Mouse (Mus musculus) heart, embryonic 15.5 days (tissue): ENCODE measurements around the gene Wdr48. TPM values are rescaled to one million over a fixed set of nuclear protein-coding genes. Genes with fewer than 3 reads are reported as not detected.
A peak's percentile ranks its signal among the peaks of the same experiment; 100 is the strongest.

Experiments used
- ATAC-seq: fragments of 200-750 bp; cut with Nextera tagmentation; replicated peaks from 2 replicates; pipeline ENCODE4 v1.8.0; 2017; ENCODE audit warnings: low read depth, moderate TSS enrichment; ENCODE audit not compliant: insufficient number of reproducible peaks, insufficient read depth, low FRiP score
- H3K27ac ChIP-seq: fragments of 300-500 bp; sonication (generic); 2 replicates; pipeline ENCODE4 v1.5.1; 2015; ENCODE audit warnings: mild to moderate bottlenecking, inconsistent platforms
- H3K27me3 ChIP-seq: fragments of 300-500 bp; sonication (generic); 2 replicates; pipeline ENCODE4 v1.6.1; 2015; ENCODE audit warnings: inconsistent platforms
- H3K36me3 ChIP-seq: fragments of 300-500 bp; sonication (generic); 2 replicates; pipeline ENCODE4 v1.6.1; 2015; ENCODE audit warnings: mild to moderate bottlenecking, inconsistent platforms
- H3K4me1 ChIP-seq: fragments of 300-500 bp; sonication (generic); replicated peaks from 2 replicates; pipeline ENCODE4 v1.6.1; 2015; ENCODE audit warnings: inconsistent platforms
- H3K4me2 ChIP-seq: fragments of 300-500 bp; sonication (generic); 2 replicates; pipeline ENCODE4 v1.6.1; 2015; ENCODE audit warnings: inconsistent platforms, mild to moderate bottlenecking, moderate library complexity
- H3K4me3 ChIP-seq: fragments of 300-500 bp; sonication (generic); 2 replicates; pipeline ENCODE4 v1.5.1; 2015; ENCODE audit warnings: mild to moderate bottlenecking, inconsistent platforms
- H3K9ac ChIP-seq: fragments of 300-500 bp; sonication (generic); 2 replicates; pipeline ENCODE4 v1.6.1; 2015; ENCODE audit warnings: mild to moderate bottlenecking, inconsistent platforms
- H3K9me3 ChIP-seq: fragments of 300-500 bp; sonication (generic); replicated peaks from 2 replicates; pipeline ENCODE4 v1.6.1; 2016; ENCODE audit warnings: inconsistent platforms
- WGBS: fragments of 180-500 bp; shearing (Covaris S2); methylation state at CpG from one replicate; pipeline ENCODE4 v1.1.7; 2015; ENCODE audit warnings: mixed read lengths; 5-methylcytosine and 5-hydroxymethylcytosine counted together
- polyA plus RNA-seq: library from polyadenylated mRNA; unstranded; fragments of >200 nt; fragmentation: Nextera tagmentation; extraction: Ambion mirVana; gene quantifications from 2 replicates; pipeline ENCODE4 v1.2.1, GENCODE M21; 2015

The Wdr48 gene
- polyA plus RNA-seq, result 31.5 and 35.0 TPM in 2 replicates

- Histone ChIP-seq H3K9ac (peak within 1 kb of the TSS; percentile 91), H3K4me3 (peak within 1 kb of the TSS; percentile 96), H3K27ac (peak within 1 kb of the TSS; percentile 81), H3K36me3 (0 out of 2 replicates have a peak, but pooled peaks cover 2% of the 10 kb centered on the region), H3K4me1 (peaks cover 17% of the 10 kb centered on the region), H3K27me3 (no peaks in the 10 kb centered on the region), H3K4me2 (peak within 1 kb of the TSS; percentile 88), H3K9me3 (no peaks in the 10 kb centered on the region)
- peak; percentile 99 for ATAC-seq
- WGBS, result 4% methylated on average over 34 of the region's 34 CpGs
Measured at GRCm38 (mm10) chr9:119894339-119895009, at the start of gene Wdr48. Wdr48 (plus strand) TSS chr9:119894878.

GRCm38 (mm10) chr9:119847187-119847586 lies 47.5 kb upstream of the Wdr48 start:
- Histone ChIP-seq H3K4me1 (no peaks in the 10 kb centered on the region), H3K27ac (no peak overlapping the region), H3K36me3 (no peaks in the 10 kb centered on the region), H3K4me2 (no peak overlapping the region), H3K4me3 (no peak overlapping the region), H3K9ac (no peak overlapping the region), H3K27me3 (no peaks in the 10 kb centered on the region), H3K9me3 (no peaks in the 10 kb centered on the region)
- WGBS, result 73% methylated on average over 6 of the region's 6 CpGs
- ATAC-seq, result no peak

GRCm38 (mm10) chr9:119848671-119849070 lies 46.0 kb upstream of the Wdr48 start:
- WGBS, result 45% methylated on average over 7 of the region's 7 CpGs
- no peak for ATAC-seq
- no peaks in the 10 kb centered on the region for H3K4me1 ChIP-seq
- H3K9me3 ChIP-seq, result no peaks in the 10 kb centered on the region
- H3K4me3 ChIP-seq, result no peak overlapping the region
- no peaks in the 10 kb centered on the region for H3K27me3 ChIP-seq
- H3K36me3 ChIP-seq, result no peaks in the 10 kb centered on the region
- H3K4me2 ChIP-seq, result no peak overlapping the region
- H3K27ac ChIP-seq, result no peak overlapping the region
- no peak overlapping the region for H3K9ac ChIP-seq

GRCm38 (mm10) chr9:119849214-119849613 lies 45.5 kb upstream of the Wdr48 start:
- H3K27me3 ChIP-seq, result no peaks in the 10 kb centered on the region
- H3K4me1 ChIP-seq, result no peaks in the 10 kb centered on the region
- no peak overlapping the region for H3K9ac ChIP-seq
- H3K4me3 ChIP-seq, result no peak overlapping the region
- no peak overlapping the region for H3K4me2 ChIP-seq
- H3K36me3 ChIP-seq, result no peaks in the 10 kb centered on the region
- no peak overlapping the region for H3K27ac ChIP-seq
- 19% methylated on average over 8 of the region's 8 CpGs for WGBS
- no peak for ATAC-seq
- H3K9me3 ChIP-seq, result no peaks in the 10 kb centered on the region

GRCm38 (mm10) chr9:119852347-119853030 lies 42.2 kb upstream of the Wdr48 start:
- Histone ChIP-seq H3K4me2 (no peak overlapping the region), H3K27ac (no peak overlapping the region), H3K27me3 (no peaks in the 10 kb centered on the region), H3K4me3 (no peak overlapping the region), H3K9me3 (no peaks in the 10 kb centered on the region), H3K9ac (no peak overlapping the region), H3K36me3 (no peaks in the 10 kb centered on the region), H3K4me1 (no peaks in the 10 kb centered on the region)
- ATAC-seq, result no peak
- 69% methylated on average over 10 of the region's 10 CpGs for WGBS

- H3K9me3 ChIP-seq, result no peaks in the 10 kb centered on the region
- H3K9ac ChIP-seq, result no peak overlapping the region
- H3K4me3 ChIP-seq, result no peak overlapping the region
- H3K4me2 ChIP-seq, result no peak overlapping the region
- no peak overlapping the region for H3K27ac ChIP-seq
- no peak for ATAC-seq
- H3K36me3 ChIP-seq, result no peaks in the 10 kb centered on the region
- no peaks in the 10 kb centered on the region for H3K27me3 ChIP-seq
- 59% methylated on average over 2 of the region's 2 CpGs for WGBS
- H3K4me1 ChIP-seq, result no peaks in the 10 kb centered on the region
Measured at GRCm38 (mm10) chr9:119853071-119853846, 41.4 kb upstream of the Wdr48 start.

GRCm38 (mm10) chr9:119854170-119854569 lies 40.5 kb upstream of the Wdr48 start:
- ATAC-seq, result no peak
- no peaks in the 10 kb centered on the region for H3K4me1 ChIP-seq
- H3K4me2 ChIP-seq, result no peak overlapping the region
- no peak overlapping the region for H3K27ac ChIP-seq
- H3K9me3 ChIP-seq, result no peaks in the 10 kb centered on the region
- H3K9ac ChIP-seq, result no peak overlapping the region
- no peaks in the 10 kb centered on the region for H3K27me3 ChIP-seq
- H3K36me3 ChIP-seq, result no peaks in the 10 kb centered on the region
- no peak overlapping the region for H3K4me3 ChIP-seq
- 47% methylated on average over 8 of the region's 8 CpGs for WGBS

- H3K27ac ChIP-seq, result no peak overlapping the region
- no peak for ATAC-seq
- H3K4me1 ChIP-seq, result no peaks in the 10 kb centered on the region
- H3K4me3 ChIP-seq, result no peak overlapping the region
- H3K9me3 ChIP-seq, result no peaks in the 10 kb centered on the region
- 70% methylated on average over 4 of the region's 4 CpGs for whole genome bisulfite sequencing
- no peak overlapping the region for H3K4me2 ChIP-seq
- H3K27me3 ChIP-seq, result no peaks in the 10 kb centered on the region
- H3K9ac ChIP-seq, result no peak overlapping the region
- no peaks in the 10 kb centered on the region for H3K36me3 ChIP-seq
Measured at GRCm38 (mm10) chr9:119887144-119887901, 7.4 kb upstream of the Wdr48 start.

- H3K4me2 ChIP-seq, result no peak overlapping the region
- 54% methylated on average over 2 of the region's 2 CpGs for WGBS
- no peak overlapping the region for H3K27ac ChIP-seq
- no peak overlapping the region for H3K4me3 ChIP-seq
- ATAC-seq, result no peak
- H3K27me3 ChIP-seq, result no peaks in the 10 kb centered on the region
- H3K9me3 ChIP-seq, result no peaks in the 10 kb centered on the region
- no peaks in the 10 kb centered on the region for H3K36me3 ChIP-seq
- no peaks in the 10 kb centered on the region for H3K4me1 ChIP-seq
- H3K9ac ChIP-seq, result no peak overlapping the region
Measured at GRCm38 (mm10) chr9:119888843-119889246, 5.8 kb upstream of the Wdr48 start.

GRCm38 (mm10) chr9:119889446-119889845 lies 5.2 kb upstream of the Wdr48 start:
- WGBS, result 80% methylated on average over 9 of the region's 9 CpGs

GRCm38 (mm10) chr9:119890692-119891091 lies 4.0 kb upstream of the Wdr48 start:
- Histone ChIP-seq H3K9ac (no peak overlapping the region), H3K4me2 (no peak overlapping the region), H3K27ac (no peak overlapping the region), H3K9me3 (no peaks in the 10 kb centered on the region), H3K4me1 (peaks cover 8% of the 10 kb centered on the region), H3K27me3 (no peaks in the 10 kb centered on the region), H3K4me3 (no peak overlapping the region), H3K36me3 (no peaks in the 10 kb centered on the region)
- ATAC-seq, result no peak
- 40% methylated on average over 2 of the region's 2 CpGs for WGBS

More at GRCm38 (mm10) chr9:119889446-119889845, 5.2 kb upstream of the Wdr48 start:
- no peak overlapping the region for H3K4me2 ChIP-seq
- no peak overlapping the region for H3K27ac ChIP-seq
- H3K4me3 ChIP-seq, result no peak overlapping the region
- H3K4me1 ChIP-seq, result peaks cover 4% of the 10 kb centered on the region; the same call in 1 of the 2 replicates
- no peaks in the 10 kb centered on the region for H3K27me3 ChIP-seq
- no peaks in the 10 kb centered on the region for H3K9me3 ChIP-seq
- ATAC-seq, result no peak
- H3K36me3 ChIP-seq, result no peaks in the 10 kb centered on the region
- H3K9ac ChIP-seq, result no peak overlapping the region
